Mouse (Mus musculus) spleen, postnatal 14 days (tissue): Measurements from ENCODE around the gene Stmnd1.
A peak's percentile ranks its signal among the peaks of the same experiment; 100 is the strongest.
"Not testable (repeated sequence)": the region's sequence is repeated elsewhere in the genome, so short reads cannot be mapped to it uniquely, and the experiment has no call there.

Experiments used
- DNase-seq, 2 experiments: peaks; one replicate each; pipeline ENCODE4 v3.0.0; 2021 to 2022; ENCODE audit warnings: low spot score in 2 of 2

Stmnd1 gene

DNA sequence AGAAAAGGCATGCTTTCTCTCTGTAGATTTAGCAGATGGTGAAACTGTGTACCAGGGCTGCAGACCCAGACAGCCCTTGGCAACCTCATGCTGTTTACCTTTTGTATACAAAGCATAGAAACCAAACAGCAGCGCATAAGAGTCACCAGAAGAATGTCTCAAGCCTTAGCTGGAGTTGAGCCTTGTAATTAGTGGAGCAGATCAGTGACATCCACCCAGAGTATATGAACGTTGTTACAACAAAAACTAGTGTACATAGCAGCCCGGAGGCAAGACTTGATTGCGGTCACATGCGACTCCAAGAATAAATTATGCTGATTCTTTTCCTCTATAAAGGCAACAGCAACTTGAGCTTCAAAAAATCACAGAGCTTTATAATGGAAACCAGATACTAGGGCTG is 14.9 kb downstream of the Stmnd1 start:
- DNase-seq = no peak

- DNase-seq = no peak
Observed at GRCm38 (mm10) chr13:46290537-46290936, 17.0 kb downstream of the Stmnd1 start.

DNA sequence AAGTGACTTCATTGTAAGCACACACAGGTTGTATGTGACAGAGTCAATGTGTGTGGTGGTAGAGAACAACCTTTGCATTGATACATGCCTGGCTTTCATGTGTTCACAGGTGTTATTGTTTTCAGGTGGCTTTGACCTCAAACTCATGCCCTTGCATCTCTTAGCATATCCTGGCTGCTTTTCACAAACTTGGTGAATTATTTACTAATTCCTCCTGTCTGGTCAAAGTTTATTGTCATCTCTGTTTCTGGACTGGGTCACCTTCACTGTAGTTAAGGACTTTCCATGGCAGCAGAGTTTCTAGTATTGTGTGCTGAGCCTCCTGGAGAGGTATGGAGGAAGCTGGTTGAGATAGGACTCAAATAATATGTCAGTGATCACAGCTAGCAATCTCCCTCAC is 20.8 kb downstream of the Stmnd1 start:
- no peak for DNase-seq

DNA sequence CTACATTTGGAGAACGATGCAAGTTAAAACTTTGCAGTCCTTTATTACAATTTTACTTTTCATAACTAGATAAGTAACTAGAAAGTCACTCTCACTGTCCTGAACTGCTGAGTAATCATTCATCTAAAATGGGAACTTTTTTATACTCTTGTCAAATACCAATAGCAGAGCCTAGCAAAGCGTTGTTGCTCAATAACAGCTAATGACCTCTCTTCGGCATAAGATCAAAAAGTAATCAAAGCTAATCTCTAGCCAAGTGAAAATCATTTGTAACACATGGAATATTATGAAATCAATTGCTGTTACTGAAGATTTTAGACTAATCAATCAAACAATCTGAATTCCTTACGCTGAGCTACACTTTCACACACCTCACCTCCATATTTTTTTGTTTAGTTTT is 24.2 kb downstream of the Stmnd1 start:
- no peak for DNase-seq

DNA sequence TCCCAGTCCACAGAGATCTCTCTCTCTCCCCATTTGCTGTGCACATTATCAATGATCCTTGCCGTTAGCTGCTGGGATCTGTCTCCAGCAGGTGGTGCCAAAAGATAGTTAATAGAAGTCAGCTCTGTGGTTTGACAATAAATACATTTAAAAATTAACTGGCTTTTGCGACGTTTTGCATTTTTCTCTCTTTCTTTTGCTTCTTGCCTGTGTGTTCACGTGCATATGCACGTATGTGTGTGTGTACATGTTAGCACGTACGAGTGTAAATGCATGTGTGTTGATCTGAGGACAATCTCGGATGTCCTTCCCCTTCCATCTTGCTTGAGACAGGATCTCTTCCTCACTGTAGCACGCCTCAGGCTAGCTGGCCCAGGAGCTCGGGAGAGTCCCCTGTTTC is 37.3 kb downstream of the Stmnd1 start:
- peak in 1 of 2 experiments; percentile 27 for DNase-seq

- no peak for DNase-seq
Observed at GRCm38 (mm10) chr13:46313176-46313575, 39.7 kb downstream of the Stmnd1 start.

DNA sequence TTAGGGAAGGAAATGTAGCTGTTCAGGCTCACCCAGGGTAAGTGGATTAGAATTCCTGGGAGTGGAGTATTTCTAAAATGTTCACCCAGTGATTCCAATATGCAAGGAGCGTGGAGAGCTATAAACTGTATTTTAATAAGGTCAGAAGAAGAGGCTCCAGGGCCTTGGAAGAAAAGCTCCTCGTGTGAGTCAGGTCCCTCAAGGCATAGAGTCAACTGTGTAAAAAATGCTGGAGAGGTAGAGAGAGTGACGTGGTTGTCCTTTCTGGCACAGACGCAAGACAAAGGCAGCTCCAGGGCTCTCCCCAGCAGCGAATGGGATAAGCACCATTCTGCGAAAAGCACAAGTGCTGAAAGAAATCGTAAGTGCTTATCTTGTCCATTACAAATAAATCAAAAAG is 41.6 kb downstream of the Stmnd1 start:
- no peak for DNase-seq

- DNase-seq = no peak
Observed at GRCm38 (mm10) chr13:46326351-46326985, 52.9 kb downstream of the Stmnd1 start.

DNA sequence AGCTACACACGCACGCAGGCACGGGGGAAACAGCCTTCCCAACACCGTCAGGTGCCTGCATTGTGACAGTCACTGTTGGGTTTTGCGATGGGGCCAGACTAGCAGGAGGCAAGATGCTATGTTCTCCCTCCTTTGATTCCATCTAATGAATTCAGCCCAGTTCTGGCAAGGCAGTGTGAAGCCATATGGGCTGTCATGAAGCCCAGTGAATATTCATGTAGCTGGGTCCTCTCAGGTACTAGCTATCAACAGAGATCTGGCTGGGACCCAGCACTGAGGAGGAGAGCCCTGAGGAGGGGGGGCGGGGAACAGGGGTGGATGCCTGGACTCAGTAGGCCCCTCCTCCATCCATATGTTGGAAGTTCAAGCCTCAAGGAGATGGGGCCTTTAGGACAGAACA is 61.5 kb downstream of the Stmnd1 start:
- no peak for DNase-seq

DNA sequence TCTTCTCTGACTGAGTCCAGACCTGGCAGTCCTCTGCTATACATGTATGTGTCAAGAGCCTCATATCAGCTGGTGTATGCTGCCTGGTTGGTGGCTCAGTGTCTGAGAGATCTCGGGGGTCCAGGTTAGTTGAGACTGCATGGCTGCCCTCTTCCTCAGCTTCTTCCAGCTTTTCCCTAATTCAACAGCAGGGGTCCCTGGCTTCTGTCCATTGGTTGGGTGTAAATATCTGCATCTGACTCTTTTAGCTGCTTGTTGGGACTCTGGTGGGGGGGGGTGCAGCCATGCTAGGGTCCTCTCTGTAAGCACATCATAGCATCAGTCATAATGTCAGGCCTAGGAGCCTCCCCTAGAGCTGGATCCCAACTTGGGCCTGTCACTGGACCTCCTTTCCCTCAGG is 62.8 kb downstream of the Stmnd1 start:
- DNase-seq = not testable (repeated sequence)

DNA sequence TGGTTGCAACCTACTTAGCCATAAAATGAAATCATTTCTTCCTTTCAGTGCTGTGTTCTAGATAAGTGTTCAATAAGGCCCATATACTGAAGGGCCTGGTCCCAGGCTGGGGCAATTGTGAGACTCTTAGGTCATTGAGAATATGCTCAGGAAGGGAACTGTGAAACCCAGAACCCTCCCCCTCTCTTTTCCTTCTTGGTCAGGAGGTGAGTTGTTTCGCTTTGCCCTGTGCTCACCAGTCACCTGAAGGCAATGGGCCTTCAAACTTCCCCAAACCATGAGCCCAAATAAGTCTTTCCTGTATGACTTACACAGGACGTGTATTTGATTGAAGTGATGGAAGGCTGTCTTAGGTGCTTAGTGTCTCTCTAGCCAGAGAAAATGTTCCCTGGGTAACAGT is 64.3 kb downstream of the Stmnd1 start:
- no peak for DNase-seq

GRCm38 (mm10) chr13:46339954-46340353 is 66.4 kb downstream of the Stmnd1 start:
- peak; percentile 19 to 28 for DNase-seq

GRCm38 (mm10) chr13:46340583-46340982 is 67.1 kb downstream of the Stmnd1 start:
- DNase-seq = no peak

DNA sequence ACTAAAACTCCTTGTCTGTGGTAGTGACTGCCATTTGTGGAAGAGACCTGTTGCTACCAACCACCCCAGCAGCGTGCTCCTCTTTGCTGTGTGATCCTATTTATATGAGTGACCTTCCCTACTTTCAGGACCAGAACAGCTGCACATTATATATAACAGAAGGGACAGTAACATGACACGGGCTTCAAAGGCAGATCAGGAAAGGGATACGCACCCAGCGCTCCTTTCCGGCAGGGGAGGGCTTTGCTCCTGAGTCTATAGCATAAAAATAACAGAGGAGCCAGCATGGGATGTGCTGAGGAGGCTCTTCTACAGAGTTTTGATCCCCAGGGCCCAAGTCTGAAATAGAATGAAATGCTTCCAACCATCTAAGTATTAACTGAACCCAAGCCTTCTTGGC is 67.9 kb downstream of the Stmnd1 start:
- DNase-seq = no peak

DNA sequence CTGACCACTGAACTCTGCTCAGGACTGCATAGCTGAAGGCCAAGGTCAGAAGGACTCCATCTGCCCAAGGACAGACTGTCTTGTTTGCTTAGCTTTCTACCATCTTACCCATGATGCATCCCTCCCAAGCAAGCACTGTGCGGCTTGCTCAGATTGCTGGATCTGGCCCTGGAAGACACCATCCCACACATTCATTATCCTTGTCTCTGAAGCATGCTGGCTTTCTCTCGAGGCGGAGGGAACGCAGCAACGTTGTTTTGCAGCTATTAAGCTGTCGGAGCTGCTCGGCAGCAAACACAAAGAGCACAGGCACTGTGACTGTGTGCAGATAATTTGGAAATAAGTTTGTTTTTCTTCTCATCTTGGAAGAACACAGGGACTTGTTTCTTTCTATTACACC is 69.7 kb downstream of the Stmnd1 start:
- no peak for DNase-seq

- no peak for DNase-seq
Observed at GRCm38 (mm10) chr13:46346830-46347512, 73.5 kb downstream of the Stmnd1 start.

- DNase-seq = no peak
Observed at GRCm38 (mm10) chr13:46349664-46350063, 76.1 kb downstream of the Stmnd1 start.
